Mouse (Mus musculus): ENCODE measurements around the gene Fcrl5. TPM values are rescaled to one million over a fixed set of nuclear protein-coding genes. Genes with fewer than 3 reads are reported as not detected.

Fcrl5 gene
- total and polyA plus RNA-seq, 3 experiments: 3.8 to 19.2 (median 16.9) TPM

DNA sequence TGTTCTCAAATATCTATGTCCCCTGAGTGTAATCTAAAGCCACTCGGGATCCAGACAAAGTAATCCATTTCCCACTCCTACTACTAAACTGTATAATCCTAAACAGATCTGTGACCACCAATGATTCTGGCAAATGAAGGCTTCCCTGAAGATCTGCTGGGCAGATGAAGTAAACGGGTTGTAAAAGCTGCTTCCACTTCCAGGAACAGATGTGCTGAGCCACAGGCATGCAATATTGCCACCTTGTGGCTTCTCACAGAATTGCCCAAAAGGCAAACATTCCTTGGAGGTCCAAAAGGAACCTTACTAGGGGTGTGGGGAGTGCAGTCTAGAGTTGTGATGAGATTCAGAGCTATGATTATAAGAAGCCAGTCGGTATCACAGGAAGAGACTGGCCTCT is 63.5 kb downstream of the Fcrl5 start:
- in situ Hi-C loops (cut with MboI; ENCODE audit: low pct_ligation_motif_present, low pct_unique_long_range_greater_than_20kb, low sequenced_read_pairs): no loop called here
- TF ChIP-seq SMC3 (IDR thresholded peaks at IDR 0.05; ENCODE audit: low read depth, low read length) (peak; percentile 99), UBTF (IDR thresholded peaks at IDR 0.05; ENCODE audit: low read depth, low read length) (no peak), CTCF (conservative IDR thresholded peaks at IDR 0.05 in 1 of 2, IDR thresholded peaks at IDR 0.05 in 1 of 2; ENCODE audit: low read depth in 2 of 2, low read length in 2 of 2) (peak; percentile 93 to 98), RAD21 (IDR thresholded peaks at IDR 0.05; ENCODE audit: low read depth, low read length) (peak; percentile 99), MXI1 (IDR thresholded peaks at IDR 0.05; ENCODE audit: low read depth, low read length) (no peak), ZC3H11A (IDR thresholded peaks at IDR 0.05; ENCODE audit: low read depth, low read length) (peak; percentile 96)
- peak; percentile 90 for DNase-seq (ENCODE audit: extremely low read depth)
- peak overlapping the region; percentile 25; the same call in 1 of the 2 replicates for H3K9ac ChIP-seq (ENCODE audit: insufficient read depth, low read depth)
- dilution Hi-C loops (cut with MboI; ENCODE audit: extremely low pct_ligation_motif_present, extremely low pct_unique_long_range_greater_than_20kb, low sequenced_read_pairs): no loop called here
- no peak overlapping the region for H3K4me2 ChIP-seq (ENCODE audit: insufficient read depth, low read depth, poor library complexity, severe bottlenecking)
- H3K4me1 ChIP-seq (ENCODE audit: control insufficient read depth in 1 of 2, insufficient read depth in 2 of 2): peaks cover 31 to 55% of the 10 kb centered on the region in 2 experiments
- peaks cover 4% of the 10 kb centered on the region for H3K9me3 ChIP-seq (replicated peaks; ENCODE audit: low read length)
- H3K27ac ChIP-seq (ENCODE audit: insufficient read depth, low read depth): no peak overlapping the region
- peaks cover 0 to 15% of the 10 kb centered on the region in 2 experiments for H3K36me3 ChIP-seq (replicated peaks in 1 of 2; ENCODE audit: control insufficient read depth in 1 of 2, insufficient read depth in 1 of 2, low read length in 1 of 2)
- peak overlapping the region in 2 of 3 experiments; percentile 1 to 57 for H3K4me3 ChIP-seq (replicated peaks in 1 of 3; ENCODE audit: low read depth in 2 of 3, low read length in 2 of 3, poor library complexity in 1 of 3)
- H3K27me3 ChIP-seq (replicated peaks): no peaks in the 10 kb centered on the region
- H3K79me2 ChIP-seq (replicated peaks; ENCODE audit: control insufficient read depth, extremely low read depth, insufficient read depth, poor library complexity, severe bottlenecking): no peaks in the 10 kb centered on the region

DNA sequence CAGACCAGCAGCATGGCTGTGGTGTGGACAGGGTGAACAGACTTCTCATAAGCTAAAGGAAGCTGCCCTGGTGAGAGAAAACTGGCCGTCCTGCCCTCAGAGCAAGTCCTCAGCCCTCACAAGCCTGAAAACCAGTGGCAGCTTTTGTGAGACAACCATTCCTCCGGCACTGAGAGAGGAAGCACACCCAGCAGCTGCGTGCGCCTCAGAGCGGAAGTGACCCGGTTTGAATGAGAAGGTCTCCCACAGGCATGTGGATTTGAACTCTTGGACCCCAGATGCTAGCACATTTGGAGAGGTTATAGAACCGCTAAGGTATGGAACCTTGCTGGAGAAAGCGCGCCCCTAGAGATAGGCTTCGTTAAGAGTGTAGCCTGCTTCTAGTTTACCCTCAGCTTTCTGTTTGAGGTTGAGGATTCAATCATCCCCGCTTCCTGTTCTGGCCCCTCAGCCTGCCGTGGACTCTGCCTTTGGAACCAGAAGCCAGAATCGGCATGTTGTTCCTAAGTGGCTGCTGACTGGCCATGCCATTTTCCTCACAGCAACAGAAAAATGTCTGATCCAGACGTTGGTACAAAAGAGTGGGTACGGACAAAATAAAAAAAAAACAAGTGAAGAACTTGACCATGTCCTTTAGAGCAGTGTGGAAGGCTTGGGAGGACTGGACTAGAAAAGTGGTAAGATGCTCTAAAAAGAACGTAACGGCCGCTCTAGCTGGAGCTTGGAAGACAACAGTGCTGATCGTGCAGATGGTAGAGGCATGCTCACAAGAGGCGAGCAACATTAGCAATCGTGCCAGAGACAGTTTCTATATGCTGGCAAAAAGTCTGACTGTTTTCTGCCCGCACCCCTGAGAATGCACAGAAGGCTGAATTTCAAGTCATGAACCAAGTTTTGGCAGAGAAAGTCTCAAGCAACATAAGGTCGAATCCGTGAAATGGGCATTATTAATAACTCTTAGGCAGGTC is 64.8 kb downstream of the Fcrl5 start:
- Histone ChIP-seq H3K9ac (ENCODE audit: insufficient read depth, low read depth) (peak overlapping the region; percentile 24), H3K4me3 (replicated peaks in 1 of 3; ENCODE audit: low read depth in 2 of 3, low read length in 2 of 3, poor library complexity in 1 of 3) (peak overlapping the region; percentile 0 to 57 (median 21)), H3K4me1 (ENCODE audit: control insufficient read depth in 1 of 2, insufficient read depth in 2 of 2) (peaks cover 36 to 62% of the 10 kb centered on the region in 2 experiments), H3K79me2 (replicated peaks; ENCODE audit: control insufficient read depth, extremely low read depth, insufficient read depth, poor library complexity, severe bottlenecking) (no peaks in the 10 kb centered on the region), H3K9me3 (replicated peaks; ENCODE audit: low read length) (peaks cover 4% of the 10 kb centered on the region), H3K36me3 (replicated peaks in 1 of 2; ENCODE audit: control insufficient read depth in 1 of 2, insufficient read depth in 1 of 2, low read length in 1 of 2) (peaks cover 0 to 15% of the 10 kb centered on the region in 2 experiments), H3K27ac (ENCODE audit: insufficient read depth, low read depth) (peak overlapping the region; percentile 23; the same call in 1 of the 2 replicates), H3K27me3 (replicated peaks) (no peaks in the 10 kb centered on the region), H3K4me2 (ENCODE audit: insufficient read depth, low read depth, poor library complexity, severe bottlenecking) (peak overlapping the region; percentile 27)
- in situ Hi-C loops (cut with MboI; ENCODE audit: low pct_ligation_motif_present, low pct_unique_long_range_greater_than_20kb, low sequenced_read_pairs) (loop anchor here (5.0 kb wide), 3 partner anchors 78 to 258 kb away; no protein-coding TSS in a partner anchor), dilution Hi-C loops (cut with MboI; ENCODE audit: extremely low pct_ligation_motif_present, extremely low pct_unique_long_range_greater_than_20kb, low sequenced_read_pairs) (no loop called here)
- peak; percentile 85 for DNase-seq (ENCODE audit: extremely low read depth)
- TF ChIP-seq PAX5 (IDR thresholded peaks at IDR 0.05; ENCODE audit: low read length) (no peak), RAD21 (IDR thresholded peaks at IDR 0.05; ENCODE audit: low read depth, low read length) (no peak; the same call in none of the 2 replicates), MXI1 (IDR thresholded peaks at IDR 0.05; ENCODE audit: low read depth, low read length) (no peak), EP300 (IDR thresholded peaks at IDR 0.05; ENCODE audit: low read length) (peak; percentile 58; the same call in 1 of the 2 replicates), CHD1 (IDR thresholded peaks at IDR 0.05; ENCODE audit: low read depth, low read length) (no peak), IRF4 (IDR thresholded peaks at IDR 0.05; ENCODE audit: low read depth, low read length) (peak; percentile 16; the same call in 1 of the 2 replicates), POLR2AphosphoS2 (IDR thresholded peaks at IDR 0.05; ENCODE audit: low read depth, low read length) (no peak), MAZ (IDR thresholded peaks at IDR 0.05; ENCODE audit: low read depth, low read length) (no peak), TBP (conservative IDR thresholded peaks at IDR 0.05; ENCODE audit: low read depth, low read length) (0 out of 2 replicates have a peak, but pooled peaks have one; percentile 8), RCOR1 (conservative IDR thresholded peaks at IDR 0.05; ENCODE audit: low read depth, low read length) (no peak), ELF1 (IDR thresholded peaks at IDR 0.05; ENCODE audit: low read depth, low read length) (peak; percentile 52; the same call in 1 of the 2 replicates), CTCF (conservative IDR thresholded peaks at IDR 0.05 in 1 of 2, IDR thresholded peaks at IDR 0.05 in 1 of 2; ENCODE audit: low read depth in 2 of 2, low read length in 2 of 2) (peak in 1 of 2 experiments; percentile 48; a peak in 2 of 4 replicates), E2F4 (IDR thresholded peaks at IDR 0.05; ENCODE audit: insufficient replicate concordance, low read depth, low read length) (no peak), TCF12 (IDR thresholded peaks at IDR 0.05; ENCODE audit: low read depth, low read length) (peak; percentile 22; the same call in 1 of the 2 replicates), UBTF (IDR thresholded peaks at IDR 0.05; ENCODE audit: low read depth, low read length) (no peak), USF2 (conservative IDR thresholded peaks at IDR 0.05; ENCODE audit: low read depth, low read length) (no peak), CHD2 (IDR thresholded peaks at IDR 0.05; ENCODE audit: low read length) (no peak), ETS1 (conservative IDR thresholded peaks at IDR 0.05; ENCODE audit: low read depth, low read length) (no peak), MYC (IDR thresholded peaks at IDR 0.05; ENCODE audit: low read depth, low read length) (peak; percentile 64; the same call in 1 of the 2 replicates), ZMIZ1 (IDR thresholded peaks at IDR 0.05; ENCODE audit: low read depth, low read length) (no peak), JUND (conservative IDR thresholded peaks at IDR 0.05; ENCODE audit: low read depth, low read length) (no peak), POLR2A (IDR thresholded peaks at IDR 0.05; ENCODE audit: low read depth, low read length) (peak; percentile 57), NRF1 (IDR thresholded peaks at IDR 0.05; ENCODE audit: low read depth, low read length) (peak; percentile 38; the same call in 1 of the 2 replicates), JUN (IDR thresholded peaks at IDR 0.05; ENCODE audit: insufficient read depth, low read depth, low read length) (no peak), USF1 (IDR thresholded peaks at IDR 0.05; ENCODE audit: low read depth, low read length) (no peak), GABPA (IDR thresholded peaks at IDR 0.05; ENCODE audit: insufficient replicate concordance, low read depth, low read length) (no peak), ZNF384 (IDR thresholded peaks at IDR 0.05; ENCODE audit: low read depth, low read length) (no peak)

All from CH12.LX (cell line).